Mouse (Mus musculus): ENCODE measurements around the gene Clcn2.
"Not testable (repeated sequence)": the region's sequence is repeated elsewhere in the genome, so short reads cannot be mapped to it uniquely, and the experiment has no call there.

The Clcn2 gene

GRCm38 (mm10) chr16:20701729-20702521 lies 15.6 kb downstream of the Clcn2 start:
- DNase-seq (ENCODE audit: low read depth, low spot score): peak; percentile 64

- no peak for DNase-seq (ENCODE audit: low read depth, low spot score)
Measured at GRCm38 (mm10) chr16:20701316-20701715, 16.2 kb downstream of the Clcn2 start.

- no peak for DNase-seq (ENCODE audit: low read depth, low spot score)
Measured at GRCm38 (mm10) chr16:20700036-20700435, 17.5 kb downstream of the Clcn2 start.

- DNase-seq (ENCODE audit: low read depth, low spot score): no peak
Measured at GRCm38 (mm10) chr16:20699266-20699665, 18.3 kb downstream of the Clcn2 start.

- peak; percentile 75 for DNase-seq (ENCODE audit: low read depth, low spot score)
Measured at GRCm38 (mm10) chr16:20695622-20696323, 21.8 kb downstream of the Clcn2 start.

- no peak for DNase-seq (ENCODE audit: low read depth, low spot score)
Measured at GRCm38 (mm10) chr16:20694781-20695180, 22.8 kb downstream of the Clcn2 start.

- DNase-seq (ENCODE audit: low read depth, low spot score): peak; percentile 85
Measured at GRCm38 (mm10) chr16:20693111-20693701, 24.3 kb downstream of the Clcn2 start, which contains the start of gene Fam131a. TSS of gene Fam131a (plus strand) at chr16:20693241.

- peak; percentile 68 for DNase-seq (ENCODE audit: low read depth, low spot score)
Measured at GRCm38 (mm10) chr16:20692241-20692965, 25.1 kb downstream of the Clcn2 start.

GRCm38 (mm10) chr16:20691617-20692016 lies 25.9 kb downstream of the Clcn2 start:
- DNase-seq (ENCODE audit: low read depth, low spot score): no peak

GRCm38 (mm10) chr16:20690774-20691173 lies 26.8 kb downstream of the Clcn2 start:
- DNase-seq (ENCODE audit: low read depth, low spot score): no peak

- no peak for DNase-seq (ENCODE audit: low read depth, low spot score)
Measured at GRCm38 (mm10) chr16:20677974-20678675, 39.4 kb downstream of the Clcn2 start.

- DNase-seq (ENCODE audit: low read depth, low spot score): peak; percentile 56
Measured at GRCm38 (mm10) chr16:20677380-20677779, 40.2 kb downstream of the Clcn2 start.

- DNase-seq (ENCODE audit: low read depth, low spot score): peak; percentile 36
Measured at GRCm38 (mm10) chr16:20676702-20677101, 40.8 kb downstream of the Clcn2 start.

- DNase-seq (ENCODE audit: low read depth, low spot score): no peak
Measured at GRCm38 (mm10) chr16:20675213-20675612, 42.3 kb downstream of the Clcn2 start.

- peak; percentile 81 for DNase-seq (ENCODE audit: low read depth, low spot score)
Measured at GRCm38 (mm10) chr16:20673706-20674303, 43.7 kb downstream of the Clcn2 start.

- DNase-seq (ENCODE audit: low read depth, low spot score): peak; percentile 35
Measured at GRCm38 (mm10) chr16:20672965-20673705, 44.4 kb downstream of the Clcn2 start.

- peak; percentile 98 for DNase-seq (ENCODE audit: low read depth, low spot score)
Measured at GRCm38 (mm10) chr16:20672500-20672902, 45.0 kb downstream of the Clcn2 start.

GRCm38 (mm10) chr16:20671886-20672285 lies 45.7 kb downstream of the Clcn2 start:
- peak; percentile 68 for DNase-seq (ENCODE audit: low read depth, low spot score)

- DNase-seq (ENCODE audit: low read depth, low spot score): no peak
Measured at GRCm38 (mm10) chr16:20670291-20670690, 47.3 kb downstream of the Clcn2 start.

- not testable (repeated sequence) for DNase-seq (ENCODE audit: low read depth, low spot score)
Measured at GRCm38 (mm10) chr16:20668013-20668412, 49.5 kb downstream of the Clcn2 start, which contains the start of gene Eif4g1. TSS of gene Eif4g1 (plus strand) at chr16:20668313.
